Mouse (Mus musculus): ENCODE results near the gene Arhgap18. TPM values are rescaled to one million over a fixed set of nuclear protein-coding genes. Genes with fewer than 3 reads are reported as not detected.

Arhgap18 gene
- polyA plus RNA-seq, 1 experiment from 2014 or later, result 41.0 TPM

GRCm38 (mm10) chr10:26854556-26855100, 101.4 kb downstream of the Arhgap18 start:
- Histone ChIP-seq H3K27me3 (no peaks in the 10 kb centered on the region), H3K27ac (no peak overlapping the region), H3K4me2 (no peak overlapping the region), H3K4me3 (replicated peaks) (no peak overlapping the region), H3K36me3 (0 out of 2 replicates have a peak, but pooled peaks cover 14% of the 10 kb centered on the region), H3K9ac (no peak overlapping the region), H3K9me3 (replicated peaks) (no peaks in the 10 kb centered on the region), H3K4me1 (no peaks in the 10 kb centered on the region)
- 79% methylated on average over 5 of the region's 5 CpGs for WGBS
- ATAC-seq (replicated peaks; ENCODE audit: low FRiP score), result no peak

- H3K4me2 ChIP-seq, result no peak overlapping the region
- ATAC-seq (replicated peaks; ENCODE audit: low FRiP score), result no peak
- H3K9me3 ChIP-seq (replicated peaks), result no peaks in the 10 kb centered on the region
- H3K4me1 ChIP-seq, result no peaks in the 10 kb centered on the region
- WGBS, result 84% methylated on average over 8 of the region's 8 CpGs
- peaks cover 11% of the 10 kb centered on the region; the same call in 1 of the 2 replicates for H3K36me3 ChIP-seq
- H3K4me3 ChIP-seq (replicated peaks), result no peak overlapping the region
- no peak overlapping the region for H3K27ac ChIP-seq
- H3K9ac ChIP-seq, result no peak overlapping the region
- H3K27me3 ChIP-seq, result no peaks in the 10 kb centered on the region
Observed at GRCm38 (mm10) chr10:26855851-26856535, 102.8 kb downstream of the Arhgap18 start.

GRCm38 (mm10) chr10:26857583-26857982, 104.4 kb downstream of the Arhgap18 start:
- Histone ChIP-seq H3K4me3 (replicated peaks) (no peak overlapping the region), H3K9me3 (replicated peaks) (no peaks in the 10 kb centered on the region), H3K9ac (no peak overlapping the region), H3K27me3 (no peaks in the 10 kb centered on the region), H3K27ac (no peak overlapping the region), H3K36me3 (peaks cover 8% of the 10 kb centered on the region), H3K4me2 (no peak overlapping the region), H3K4me1 (no peaks in the 10 kb centered on the region)
- ATAC-seq (replicated peaks; ENCODE audit: low FRiP score), result no peak
- WGBS, result 79% methylated on average over 4 of the region's 4 CpGs

- Histone ChIP-seq H3K4me3 (replicated peaks) (no peak overlapping the region), H3K4me1 (no peaks in the 10 kb centered on the region), H3K27ac (no peak overlapping the region), H3K36me3 (peaks cover 8% of the 10 kb centered on the region), H3K27me3 (no peaks in the 10 kb centered on the region), H3K9ac (no peak overlapping the region), H3K9me3 (replicated peaks) (no peaks in the 10 kb centered on the region), H3K4me2 (no peak overlapping the region)
- 86% methylated on average over 4 of the region's 4 CpGs for WGBS
- ATAC-seq (replicated peaks; ENCODE audit: low FRiP score), result no peak
Observed at GRCm38 (mm10) chr10:26858537-26858936, 105.3 kb downstream of the Arhgap18 start.

- Histone ChIP-seq H3K27me3 (no peaks in the 10 kb centered on the region), H3K9ac (no peak overlapping the region), H3K36me3 (peaks cover 8% of the 10 kb centered on the region), H3K9me3 (replicated peaks) (no peaks in the 10 kb centered on the region), H3K27ac (no peak overlapping the region), H3K4me2 (no peak overlapping the region), H3K4me1 (no peaks in the 10 kb centered on the region), H3K4me3 (replicated peaks) (no peak overlapping the region)
- no peak for ATAC-seq (replicated peaks; ENCODE audit: low FRiP score)
Observed at GRCm38 (mm10) chr10:26861231-26861630, 108.0 kb downstream of the Arhgap18 start.

GRCm38 (mm10) chr10:26862207-26862606, 109.0 kb downstream of the Arhgap18 start:
- no peaks in the 10 kb centered on the region for H3K9me3 ChIP-seq (replicated peaks)
- H3K4me3 ChIP-seq (replicated peaks), result no peak overlapping the region
- H3K9ac ChIP-seq, result no peak overlapping the region
- H3K4me2 ChIP-seq, result no peak overlapping the region
- H3K36me3 ChIP-seq, result peaks cover 8% of the 10 kb centered on the region
- no peaks in the 10 kb centered on the region for H3K27me3 ChIP-seq
- 92% methylated on average over 4 of the region's 4 CpGs for WGBS
- no peak overlapping the region for H3K27ac ChIP-seq
- ATAC-seq (replicated peaks; ENCODE audit: low FRiP score), result no peak
- no peaks in the 10 kb centered on the region for H3K4me1 ChIP-seq

- Histone ChIP-seq H3K9me3 (replicated peaks) (no peaks in the 10 kb centered on the region), H3K27me3 (no peaks in the 10 kb centered on the region), H3K9ac (no peak overlapping the region), H3K4me2 (no peak overlapping the region), H3K27ac (no peak overlapping the region), H3K4me3 (replicated peaks) (no peak overlapping the region), H3K4me1 (no peaks in the 10 kb centered on the region), H3K36me3 (peaks cover 8% of the 10 kb centered on the region)
- WGBS, result 76% methylated on average over 1 of the region's 1 CpGs
- ATAC-seq (replicated peaks; ENCODE audit: low FRiP score), result no peak
Observed at GRCm38 (mm10) chr10:26863982-26864381, 110.8 kb downstream of the Arhgap18 start.

GRCm38 (mm10) chr10:26870802-26871201, 117.6 kb downstream of the Arhgap18 start:
- 67% methylated on average over 2 of the region's 2 CpGs for WGBS
- Histone ChIP-seq H3K4me2 (no peak overlapping the region), H3K36me3 (0 out of 2 replicates have a peak, but pooled peaks cover 9% of the 10 kb centered on the region), H3K9me3 (replicated peaks) (no peaks in the 10 kb centered on the region), H3K27ac (no peak overlapping the region), H3K27me3 (no peaks in the 10 kb centered on the region), H3K4me3 (replicated peaks) (no peak overlapping the region), H3K4me1 (no peaks in the 10 kb centered on the region), H3K9ac (no peak overlapping the region)
- no peak for ATAC-seq (replicated peaks; ENCODE audit: low FRiP score)

- Histone ChIP-seq H3K27ac (no peak overlapping the region), H3K4me3 (replicated peaks) (no peak overlapping the region), H3K4me1 (no peaks in the 10 kb centered on the region), H3K27me3 (no peaks in the 10 kb centered on the region), H3K4me2 (no peak overlapping the region), H3K9me3 (replicated peaks) (no peaks in the 10 kb centered on the region), H3K36me3 (peaks cover 7% of the 10 kb centered on the region), H3K9ac (no peak overlapping the region)
- ATAC-seq (replicated peaks; ENCODE audit: low FRiP score), result no peak
- 86% methylated on average over 11 of the region's 11 CpGs for WGBS
Observed at GRCm38 (mm10) chr10:26877309-26877708, 124.1 kb downstream of the Arhgap18 start.

GRCm38 (mm10) chr10:26878924-26879600, 125.8 kb downstream of the Arhgap18 start:
- 46% methylated on average over 9 of the region's 9 CpGs for whole genome bisulfite sequencing
- Histone ChIP-seq H3K27ac (no peak overlapping the region), H3K4me1 (no peaks in the 10 kb centered on the region), H3K4me3 (replicated peaks) (no peak overlapping the region), H3K9ac (no peak overlapping the region), H3K4me2 (no peak overlapping the region), H3K36me3 (peaks cover 6% of the 10 kb centered on the region), H3K9me3 (replicated peaks) (no peaks in the 10 kb centered on the region), H3K27me3 (no peaks in the 10 kb centered on the region)
- ATAC-seq (replicated peaks; ENCODE audit: low FRiP score), result no peak

- H3K4me2 ChIP-seq, result no peak overlapping the region
- H3K9ac ChIP-seq, result no peak overlapping the region
- H3K36me3 ChIP-seq, result peaks cover 4% of the 10 kb centered on the region; the same call in 1 of the 2 replicates
- H3K9me3 ChIP-seq (replicated peaks), result no peaks in the 10 kb centered on the region
- H3K4me1 ChIP-seq, result no peaks in the 10 kb centered on the region
- H3K27me3 ChIP-seq, result no peaks in the 10 kb centered on the region
- no peak overlapping the region for H3K4me3 ChIP-seq (replicated peaks)
- H3K27ac ChIP-seq, result no peak overlapping the region
- ATAC-seq (replicated peaks; ENCODE audit: low FRiP score), result no peak
- WGBS, result 85% methylated on average over 8 of the region's 8 CpGs
Observed at GRCm38 (mm10) chr10:26884949-26885348, 131.7 kb downstream of the Arhgap18 start.

- Histone ChIP-seq H3K9ac (no peak overlapping the region), H3K4me2 (no peak overlapping the region), H3K4me1 (no peaks in the 10 kb centered on the region), H3K4me3 (replicated peaks) (no peak overlapping the region), H3K27ac (no peak overlapping the region), H3K9me3 (replicated peaks) (no peaks in the 10 kb centered on the region), H3K27me3 (no peaks in the 10 kb centered on the region), H3K36me3 (peaks cover 4% of the 10 kb centered on the region; the same call in 1 of the 2 replicates)
- 0 out of 2 replicates have a peak, but pooled peaks have one; percentile 40 for ATAC-seq (replicated peaks; ENCODE audit: low FRiP score)
- 46% methylated on average over 6 of the region's 6 CpGs for WGBS
Observed at GRCm38 (mm10) chr10:26889226-26889625, 136.0 kb downstream of the Arhgap18 start.
